In genomic region chr5:72781776-72782175, GRCm38 (mm10) we compare ENCODE assay signal across 14 mouse cellular contexts. TPM values are rescaled to one million over a fixed set of nuclear protein-coding genes. Genes with fewer than 3 reads are reported as not detected.
"Had no signal": no experiment of that assay in that cellular context is flagged by ENCODE, and none has a peak within 500 bp of the region (broad histone marks: within the 10 kb centered on the region; RNA-seq: fewer than 3 reads in every experiment).

No protein-coding gene starts in this region.

- H3K27ac ChIP-seq: kidney, postnatal 0 days; layer of hippocampus, adult 2 months; left cerebral cortex, adult 2 months; liver, embryonic 13.5 days had no signal

- H3K4me2 ChIP-seq: liver, embryonic 13.5 days; midbrain, embryonic 11.5 days had no signal

- H3K4me3 ChIP-seq: layer of hippocampus, adult 2 months; left cerebral cortex, adult 2 months; liver, embryonic 13.5 days had no signal

- DNase-seq: kidney, postnatal 25 days; layer of hippocampus, adult 9-11 months; layer of hippocampus, postnatal 36 days; liver, embryonic 13.5 days; lung, adult 2 months; midbrain, embryonic 14.5 days; thymus, adult 18-20 months; thymus, postnatal 36 days had no signal

- H3K27me3 ChIP-seq: liver, embryonic 13.5 days had no signal

- H3K9ac ChIP-seq: liver, embryonic 13.5 days had no signal

- H3K4me1 ChIP-seq: liver, embryonic 13.5 days had no signal

- H3K9me3 ChIP-seq: liver, embryonic 13.5 days had no signal

- H3K36me3 ChIP-seq: liver, embryonic 13.5 days had no signal

RNA-seq across cellular contexts. Expression of gene Txk, which starts 29.2 kb away (rescaled TPM):
- total RNA-seq: layer of hippocampus, adult 2 months had no signal
- polyA plus RNA-seq: kidney, embryonic 14.5 days; liver, embryonic 13.5 days; midbrain, embryonic 11.5 days; neural tube, embryonic 11.5 days had no signal
